Mouse (Mus musculus): ENCODE measurements around the gene Podxl2.

DNA sequence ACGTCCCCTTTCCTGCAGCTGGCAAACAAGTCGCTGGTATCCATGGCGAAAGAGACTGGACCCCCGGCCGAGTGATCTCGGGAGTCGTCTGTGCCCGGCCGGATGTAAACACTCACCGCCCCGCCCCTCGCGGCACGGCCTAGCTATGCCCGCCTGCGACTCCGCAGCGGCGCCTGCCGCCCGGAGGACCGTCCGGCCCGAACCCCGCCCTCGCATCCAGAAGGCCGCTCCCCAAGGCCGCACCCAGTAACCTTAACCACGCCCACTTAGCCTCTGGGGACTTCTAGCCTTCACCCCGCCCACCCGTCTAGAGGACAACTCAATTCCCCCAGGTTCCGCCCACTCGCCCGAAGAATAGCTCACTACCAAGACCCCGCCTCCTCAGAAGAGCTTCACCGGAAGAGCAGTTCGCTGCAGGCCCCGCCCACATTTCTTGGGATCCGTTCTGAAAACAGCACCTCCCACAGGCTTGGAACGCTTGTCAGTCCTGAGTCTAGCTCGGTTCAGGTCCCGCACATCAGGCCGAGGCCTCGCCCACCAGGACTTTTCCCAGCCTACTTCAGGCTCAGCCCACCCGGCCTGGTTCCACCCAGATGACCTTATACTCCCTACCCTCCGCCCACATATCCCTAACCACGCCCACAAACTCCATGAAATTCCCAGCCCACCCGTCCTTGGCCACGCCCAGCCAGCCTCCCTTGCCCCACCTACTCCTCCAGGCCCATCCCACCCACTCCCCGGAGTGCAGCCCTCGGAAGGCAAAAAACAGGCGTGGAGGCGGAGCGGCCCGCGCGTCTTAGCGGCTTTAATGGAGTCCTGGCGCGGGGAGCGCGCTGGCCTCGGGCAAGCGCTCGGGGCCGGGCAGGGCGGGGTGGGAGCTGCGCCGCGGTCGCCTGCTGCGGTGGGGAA lies 32.8 kb downstream of the Podxl2 start, which contains the start of gene Abtb1:
- TF ChIP-seq CTCF (IDR thresholded peaks at IDR 0.05; ENCODE audit: low read depth), result peak; percentile 60
- TF ChIP-seq EP300 (IDR thresholded peaks at IDR 0.05; ENCODE audit: low read depth), result no peak
